Mouse (Mus musculus) liver, embryonic 14.5 days (tissue): Measurements from ENCODE around the gene Tpd52l2. TPM values are rescaled to one million over a fixed set of nuclear protein-coding genes. Genes with fewer than 3 reads are reported as not detected.

ENCODE experiments used
- ATAC-seq: fragments of 200-750 bp; cut with Nextera tagmentation; 2 replicates; pipeline ENCODE4 v1.8.0; 2017; ENCODE audit warnings: moderate number of reproducible peaks, mild to moderate bottlenecking, moderate library complexity; ENCODE audit not compliant: insufficient read depth
- DNase-seq, 3 experiments: peaks; one replicate each; pipeline ENCODE4 v3.0.0-alpha.2; 2012 to 2013; ENCODE audit warnings: low read depth in 3 of 3, low spot score in 3 of 3
- H3K27ac ChIP-seq: fragments of 300-500 bp; sonication (generic); 2 replicates; pipeline ENCODE4 v1.5.1; 2014; ENCODE audit warnings: moderate library complexity, mild to moderate bottlenecking, control low read depth, inconsistent platforms
- H3K27me3 ChIP-seq: fragments of 300-500 bp; sonication (generic); 2 replicates; pipeline ENCODE4 v1.6.1; 2014; ENCODE audit warnings: mild to moderate bottlenecking, low read length, moderate library complexity; ENCODE audit not compliant: control insufficient read depth, insufficient read depth
- H3K36me3 ChIP-seq: fragments of 300-500 bp; sonication (generic); replicated peaks from 2 replicates; pipeline ENCODE4 v1.6.1; 2014; ENCODE audit warnings: low read depth; ENCODE audit not compliant: control insufficient read depth, insufficient read depth
- H3K4me1 ChIP-seq, 2 experiments: fragments of 200-500 bp in 1 of 2; fragments of 300-500 bp in 1 of 2; sonication (generic) in 1 of 2; replicated peaks; 2 replicates each; pipeline ENCODE4 v1.6.1; 2012 to 2014; ENCODE audit warnings: antibody characterized with exemption in 1 of 2, inconsistent platforms in 1 of 2, low read length in 1 of 2; ENCODE audit not compliant: control insufficient read depth in 2 of 2, insufficient read depth in 2 of 2
- H3K4me2 ChIP-seq: fragments of 300-500 bp; sonication (generic); 2 replicates; pipeline ENCODE4 v1.6.1; 2014; ENCODE audit warnings: low read depth, mild to moderate bottlenecking, control low read depth, moderate library complexity
- H3K4me3 ChIP-seq, 2 experiments: fragments of 200-500 bp in 1 of 2; fragments of 300-500 bp in 1 of 2; sonication (generic) in 1 of 2; 2 replicates each; pipeline ENCODE4 v1.5.1; 2012 to 2014; ENCODE audit warnings: low read depth in 2 of 2, low read length in 2 of 2, mild to moderate bottlenecking in 2 of 2, control low read depth in 1 of 2, inconsistent platforms in 1 of 2, moderate library complexity in 1 of 2; ENCODE audit not compliant: insufficient read depth in 1 of 2
- H3K9ac ChIP-seq: fragments of 300-500 bp; sonication (generic); replicated peaks from 2 replicates; pipeline ENCODE4 v1.6.1; 2014; ENCODE audit warnings: mild to moderate bottlenecking, control low read depth, moderate library complexity
- H3K9me3 ChIP-seq: fragments of 300-500 bp; sonication (generic); 2 replicates; pipeline ENCODE4 v1.6.1; 2016; ENCODE audit warnings: low read length, mixed read lengths; ENCODE audit not compliant: control insufficient read depth
- CTCF ChIP-seq: IDR thresholded peaks from 2 replicates; pipeline ENCODE4 v1.5.1; 2016; ENCODE audit warnings: antibody characterized with exemption, low read depth, control low read depth
- EP300 ChIP-seq: IDR thresholded peaks from 2 replicates; pipeline ENCODE4 v1.6.1; 2016; ENCODE audit warnings: antibody characterized with exemption, low read depth
- WGBS: fragments of 180-500 bp; shearing (Covaris S2); extraction: QIAGEN DNeasy Blood & Tissue Kit; methylation state at CpG from one replicate; pipeline ENCODE4 v1.1.7; 2014; ENCODE audit not compliant: insufficient replicate concordance; 5-methylcytosine and 5-hydroxymethylcytosine counted together
- polyA plus RNA-seq, 2 experiments: library from polyadenylated mRNA; depleted of rRNA in 1 of 2; stranded (reverse) in 1 of 2; unstranded in 1 of 2; fragments of >200 nt; fragmentation: Nextera tagmentation in 1 of 2; extraction: Ambion mirVana in 1 of 2; gene quantifications; 2 replicates each; pipeline versions ENCODE4 v1.2.1 to v1.2.3; 2012 to 2014

Tpd52l2 gene
- polyA plus RNA-seq, 2 experiments = 36.1 to 78.3 TPM

GRCm38 (mm10) chr2:181548682-181549081 is 51.7 kb downstream of the Tpd52l2 start:
- no peak for DNase-seq
- WGBS = 83% methylated on average over 5 of the region's 5 CpGs
- ATAC-seq = no peak
- no peak overlapping the region for H3K27ac ChIP-seq
- peaks cover 15 to 19% of the 10 kb centered on the region in 2 experiments for H3K4me1 ChIP-seq
- H3K9me3 ChIP-seq = no peaks in the 10 kb centered on the region
- H3K4me3 ChIP-seq = no peak overlapping the region
- H3K36me3 ChIP-seq = peaks cover 56% of the 10 kb centered on the region
- no peaks in the 10 kb centered on the region for H3K27me3 ChIP-seq
- H3K9ac ChIP-seq = no peak overlapping the region
- H3K4me2 ChIP-seq = no peak overlapping the region
- TF ChIP-seq EP300 (no peak), CTCF (no peak)

- WGBS = 72% methylated on average over 2 of the region's 2 CpGs
Measured at GRCm38 (mm10) chr2:181550233-181550632, 53.3 kb downstream of the Tpd52l2 start.

GRCm38 (mm10) chr2:181553772-181554171 is 56.8 kb downstream of the Tpd52l2 start:
- Histone ChIP-seq H3K9ac (no peak overlapping the region), H3K27me3 (no peaks in the 10 kb centered on the region), H3K4me2 (no peak overlapping the region), H3K9me3 (no peaks in the 10 kb centered on the region), H3K36me3 (peaks cover 39% of the 10 kb centered on the region), H3K27ac (no peak overlapping the region), H3K4me1 (0 out of 4 replicates have a peak, but pooled peaks cover 0 to 2% of the 10 kb centered on the region in 2 experiments), H3K4me3 (no peak overlapping the region)
- TF ChIP-seq EP300 (no peak), CTCF (no peak)
- DNase-seq = no peak
- ATAC-seq = no peak

More at GRCm38 (mm10) chr2:181550233-181550632, 53.3 kb downstream of the Tpd52l2 start:
- Histone ChIP-seq H3K4me3 (no peak overlapping the region), H3K4me2 (no peak overlapping the region), H3K27ac (no peak overlapping the region), H3K27me3 (no peaks in the 10 kb centered on the region), H3K4me1 (peaks cover 15% of the 10 kb centered on the region in 2 experiments), H3K9me3 (no peaks in the 10 kb centered on the region), H3K36me3 (peaks cover 57% of the 10 kb centered on the region), H3K9ac (no peak overlapping the region)
- TF ChIP-seq EP300 = no peak
- no peak for TF ChIP-seq CTCF
- ATAC-seq (no peak), DNase-seq (no peak)

GRCm38 (mm10) chr2:181567338-181567737 is 70.4 kb downstream of the Tpd52l2 start:
- Histone ChIP-seq H3K4me1 (peaks cover 7 to 16% of the 10 kb centered on the region in 2 experiments), H3K9me3 (no peaks in the 10 kb centered on the region), H3K36me3 (no peaks in the 10 kb centered on the region; the same call in 1 of the 2 replicates), H3K9ac (no peak overlapping the region), H3K27ac (no peak overlapping the region), H3K27me3 (no peaks in the 10 kb centered on the region), H3K4me2 (no peak overlapping the region), H3K4me3 (no peak overlapping the region)
- DNase-seq (no peak), ATAC-seq (no peak)
- TF ChIP-seq EP300 (no peak), CTCF (no peak)
- WGBS = 76% methylated on average over 3 of the region's 3 CpGs

Other genes starting within 250 kb of the Tpd52l2 start
- gene Gmeb2, start 209.1 kb upstream of the Tpd52l2 start, polyA plus RNA-seq (2012; rRNA removed) = 11.0 and 12.2 TPM in 2 replicates
- gene Gmeb2, start 209.1 kb upstream of the Tpd52l2 start, polyA plus RNA-seq (2014; fragmentation: Nextera tagmentation; extraction: Ambion mirVana) = 7.6 and 10.3 TPM in 2 replicates
- 0.06 and 1.0 TPM in 2 replicates for gene Stmn3, start 182.6 kb upstream of the Tpd52l2 start, polyA plus RNA-seq (2012; rRNA removed)
- 0.09 TPM in 1 of 2 replicates, not detected in the other for gene Stmn3, start 182.6 kb upstream of the Tpd52l2 start, polyA plus RNA-seq (2014; fragmentation: Nextera tagmentation; extraction: Ambion mirVana)
- gene Rtel1, start 177.4 kb upstream of the Tpd52l2 start, polyA plus RNA-seq (2012; rRNA removed) = 39.1 and 40.3 TPM in 2 replicates
- gene Rtel1, start 177.4 kb upstream of the Tpd52l2 start, polyA plus RNA-seq (2014; fragmentation: Nextera tagmentation; extraction: Ambion mirVana) = 26.2 and 29.3 TPM in 2 replicates
- gene Zgpat, start 132.2 kb upstream of the Tpd52l2 start, polyA plus RNA-seq (2012; rRNA removed) = 7.7 and 8.8 TPM in 2 replicates
- 8.4 and 10.5 TPM in 2 replicates for gene Zgpat, start 132.2 kb upstream of the Tpd52l2 start, polyA plus RNA-seq (2014; fragmentation: Nextera tagmentation; extraction: Ambion mirVana)
- gene Arfrp1, start 131.7 kb upstream of the Tpd52l2 start, polyA plus RNA-seq (2012; rRNA removed) = 13.3 and 21.1 TPM in 2 replicates
- 14.8 and 16.9 TPM in 2 replicates for gene Arfrp1, start 131.7 kb upstream of the Tpd52l2 start, polyA plus RNA-seq (2014; fragmentation: Nextera tagmentation; extraction: Ambion mirVana)
- 10.9 and 12.3 TPM in 2 replicates for gene Lime1, start 117.1 kb upstream of the Tpd52l2 start, polyA plus RNA-seq (2012; rRNA removed)
- 4.0 and 4.7 TPM in 2 replicates for gene Lime1, start 117.1 kb upstream of the Tpd52l2 start, polyA plus RNA-seq (2014; fragmentation: Nextera tagmentation; extraction: Ambion mirVana)
- 4.4 and 5.3 TPM in 2 replicates for gene Zbtb46, start 37.7 kb upstream of the Tpd52l2 start, polyA plus RNA-seq (2012; rRNA removed)
- 6.5 and 6.8 TPM in 2 replicates for gene Zbtb46, start 37.7 kb upstream of the Tpd52l2 start, polyA plus RNA-seq (2014; fragmentation: Nextera tagmentation; extraction: Ambion mirVana)
- 0.01 TPM in 1 of 2 replicates, not detected in the other for gene Abhd16b, start 3.9 kb upstream of the Tpd52l2 start, polyA plus RNA-seq (2012; rRNA removed)
- not detected in 2 replicates for gene Abhd16b, start 3.9 kb upstream of the Tpd52l2 start, polyA plus RNA-seq (2014; fragmentation: Nextera tagmentation; extraction: Ambion mirVana)
- 12.5 and 13.9 TPM in 2 replicates for gene Dnajc5, start 23.3 kb downstream of the Tpd52l2 start, polyA plus RNA-seq (2012; rRNA removed)
- 20.0 and 23.7 TPM in 2 replicates for gene Dnajc5, start 23.3 kb downstream of the Tpd52l2 start, polyA plus RNA-seq (2014; fragmentation: Nextera tagmentation; extraction: Ambion mirVana)
- 30.8 and 33.3 TPM in 2 replicates for gene Uckl1, start 87.8 kb downstream of the Tpd52l2 start, polyA plus RNA-seq (2012; rRNA removed)
- 18.7 and 21.6 TPM in 2 replicates for gene Uckl1, start 87.8 kb downstream of the Tpd52l2 start, polyA plus RNA-seq (2014; fragmentation: Nextera tagmentation; extraction: Ambion mirVana)
- gene Prpf6, start 94.7 kb downstream of the Tpd52l2 start, polyA plus RNA-seq (2012; rRNA removed) = 9.5 and 15.7 TPM in 2 replicates
- gene Prpf6, start 94.7 kb downstream of the Tpd52l2 start, polyA plus RNA-seq (2014; fragmentation: Nextera tagmentation; extraction: Ambion mirVana) = 22.3 and 25.9 TPM in 2 replicates
- 8.8 and 9.5 TPM in 2 replicates for gene Zfp512b, start 95.7 kb downstream of the Tpd52l2 start, polyA plus RNA-seq (2012; rRNA removed)
- gene Zfp512b, start 95.7 kb downstream of the Tpd52l2 start, polyA plus RNA-seq (2014; fragmentation: Nextera tagmentation; extraction: Ambion mirVana) = 4.4 and 6.5 TPM in 2 replicates
- gene Samd10, start 102.1 kb downstream of the Tpd52l2 start, polyA plus RNA-seq (2012; rRNA removed) = 1.6 TPM in 2 replicates
- 1.5 TPM in 2 replicates for gene Samd10, start 102.1 kb downstream of the Tpd52l2 start, polyA plus RNA-seq (2014; fragmentation: Nextera tagmentation; extraction: Ambion mirVana)
- gene Gm29797, start 159.9 kb downstream of the Tpd52l2 start, polyA plus RNA-seq (2012; rRNA removed) = 0.08 and 0.09 TPM in 2 replicates
- 0.14 TPM in 1 of 2 replicates, not detected in the other for gene Gm29797, start 159.9 kb downstream of the Tpd52l2 start, polyA plus RNA-seq (2014; fragmentation: Nextera tagmentation; extraction: Ambion mirVana)
- 5.5 TPM in 2 replicates for gene Sox18, start 174.5 kb downstream of the Tpd52l2 start, polyA plus RNA-seq (2012; rRNA removed)
- 4.1 and 5.0 TPM in 2 replicates for gene Sox18, start 174.5 kb downstream of the Tpd52l2 start, polyA plus RNA-seq (2014; fragmentation: Nextera tagmentation; extraction: Ambion mirVana)
- 3.0 and 3.4 TPM in 2 replicates for gene Tcea2, start 183.2 kb downstream of the Tpd52l2 start, polyA plus RNA-seq (2012; rRNA removed)
- gene Tcea2, start 183.2 kb downstream of the Tpd52l2 start, polyA plus RNA-seq (2014; fragmentation: Nextera tagmentation; extraction: Ambion mirVana) = 1.3 and 1.8 TPM in 2 replicates
- gene Rgs19, start 196.8 kb downstream of the Tpd52l2 start, polyA plus RNA-seq (2012; rRNA removed) = 19.0 and 20.6 TPM in 2 replicates
- gene Rgs19, start 196.8 kb downstream of the Tpd52l2 start, polyA plus RNA-seq (2014; fragmentation: Nextera tagmentation; extraction: Ambion mirVana) = 15.8 and 21.0 TPM in 2 replicates
- not detected in 2 replicates for gene Lkaaear1, start 201.3 kb downstream of the Tpd52l2 start, polyA plus RNA-seq (2012; rRNA removed)
- gene Lkaaear1, start 201.3 kb downstream of the Tpd52l2 start, polyA plus RNA-seq (2014; fragmentation: Nextera tagmentation; extraction: Ambion mirVana) = not detected in 2 replicates
- gene Oprl1, start 217.9 kb downstream of the Tpd52l2 start, polyA plus RNA-seq (2012; rRNA removed) = 0.11 and 0.21 TPM in 2 replicates
- gene Oprl1, start 217.9 kb downstream of the Tpd52l2 start, polyA plus RNA-seq (2014; fragmentation: Nextera tagmentation; extraction: Ambion mirVana) = 0.06 TPM in 1 of 2 replicates, not detected in the other